Mouse (Mus musculus) thymus, postnatal 10 days (tissue): ENCODE data around the gene Fam163a.
A peak's percentile ranks its signal among the peaks of the same experiment; 100 is the strongest.

Source experiments
- DNase-seq, 2 experiments: peaks; one replicate each; pipeline ENCODE4 v3.0.0; 2021; ENCODE audit warnings: low spot score in 2 of 2

Gene Fam163a

DNA sequence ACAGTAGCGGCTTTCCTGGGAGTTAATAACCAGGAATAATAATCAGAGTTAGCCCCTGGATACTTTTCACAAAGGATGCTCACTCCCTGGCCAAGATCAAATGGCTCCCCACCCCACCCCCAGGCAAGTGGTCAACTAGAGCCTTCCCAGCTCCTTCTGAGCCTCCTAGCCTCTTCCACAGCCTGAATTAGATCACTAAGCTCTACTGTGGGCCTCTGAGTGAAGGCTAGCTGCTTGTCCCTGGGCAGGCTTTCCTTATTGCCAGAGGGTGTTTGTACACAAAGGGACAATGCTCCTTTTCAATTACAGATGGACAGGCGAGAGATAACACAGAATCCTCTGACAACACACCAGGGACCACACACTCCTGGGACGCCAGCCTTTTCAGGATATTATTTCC, 2.2 kb downstream of the Fam163a start:
- no peak for DNase-seq

DNA sequence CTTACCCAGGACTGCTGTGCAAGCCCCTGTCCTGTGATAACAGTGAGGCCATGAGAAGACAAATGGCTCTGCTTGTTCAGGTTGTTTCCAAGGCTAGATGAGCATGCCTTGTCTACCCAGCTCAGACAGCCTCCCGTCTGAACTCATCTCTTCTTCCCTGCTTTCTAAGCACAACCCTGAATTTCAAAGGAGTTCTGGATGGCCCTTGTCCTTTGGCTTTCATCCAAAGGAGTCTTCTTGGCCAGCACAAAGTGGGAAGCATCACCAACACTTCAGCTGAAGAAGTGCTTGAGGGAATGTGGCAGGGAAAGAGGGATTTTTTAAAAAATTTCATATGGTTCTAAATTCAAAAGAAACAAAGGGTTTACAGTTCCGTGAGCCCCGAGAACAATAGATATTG, 3.8 kb downstream of the Fam163a start:
- DNase-seq = no peak

DNA sequence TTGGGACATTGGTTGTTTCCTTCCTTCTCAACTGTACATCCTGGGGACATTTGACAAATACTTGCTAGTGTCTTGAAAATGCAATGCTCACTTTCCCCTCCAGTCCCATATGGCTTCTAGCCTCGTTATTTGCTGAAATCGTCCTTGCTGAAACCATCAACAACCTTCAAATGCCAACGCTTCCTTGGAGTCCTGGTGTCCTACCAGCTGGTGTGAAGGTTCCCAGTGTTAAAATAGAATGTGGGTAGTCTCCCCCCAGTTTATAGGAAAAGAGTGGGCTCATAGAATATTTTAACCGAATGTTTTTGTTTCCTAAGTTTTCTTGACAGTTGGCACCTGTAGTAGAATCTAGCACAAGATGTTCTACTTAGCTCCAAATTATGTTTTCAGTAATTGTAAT, 7.2 kb downstream of the Fam163a start:
- no peak for DNase-seq

DNA sequence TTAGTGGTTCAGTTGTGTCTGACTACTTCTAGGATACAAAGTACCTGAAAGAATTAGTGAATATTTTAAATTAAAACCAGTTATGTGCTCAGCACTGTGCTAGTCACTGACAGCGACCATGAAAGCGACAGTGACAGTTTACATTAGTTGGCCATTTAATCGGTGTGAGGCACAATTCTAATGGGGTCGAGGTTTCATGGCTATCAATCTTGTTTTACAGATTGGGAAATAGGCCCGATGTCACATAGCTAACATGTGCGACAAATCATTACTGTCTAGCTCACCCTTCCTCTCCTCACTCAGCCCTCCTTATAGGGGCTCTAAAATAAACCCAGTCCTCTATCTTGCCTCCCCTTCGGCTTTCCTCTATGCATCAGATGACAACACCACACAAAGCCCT, 11.5 kb downstream of the Fam163a start:
- no peak for DNase-seq

DNA sequence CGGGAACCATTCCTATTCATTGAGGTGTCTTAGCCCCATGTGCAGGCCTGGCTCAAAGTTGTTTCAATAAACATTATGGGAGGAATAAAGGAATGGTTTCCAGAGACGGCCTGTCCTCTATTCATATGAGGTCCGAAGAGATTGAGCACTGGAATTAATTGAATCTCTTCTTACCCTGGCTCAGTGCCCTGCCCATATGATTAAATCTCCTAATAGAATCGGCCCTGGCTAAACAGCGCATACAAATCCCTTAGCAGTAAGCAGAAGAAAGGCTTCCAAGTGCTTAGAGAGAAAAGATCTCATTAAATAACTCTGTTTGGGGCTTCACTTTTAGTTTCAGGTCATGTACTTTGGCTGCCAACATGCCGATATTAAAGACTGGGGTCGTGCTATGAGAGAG, 12.0 kb downstream of the Fam163a start:
- no peak for DNase-seq

DNA sequence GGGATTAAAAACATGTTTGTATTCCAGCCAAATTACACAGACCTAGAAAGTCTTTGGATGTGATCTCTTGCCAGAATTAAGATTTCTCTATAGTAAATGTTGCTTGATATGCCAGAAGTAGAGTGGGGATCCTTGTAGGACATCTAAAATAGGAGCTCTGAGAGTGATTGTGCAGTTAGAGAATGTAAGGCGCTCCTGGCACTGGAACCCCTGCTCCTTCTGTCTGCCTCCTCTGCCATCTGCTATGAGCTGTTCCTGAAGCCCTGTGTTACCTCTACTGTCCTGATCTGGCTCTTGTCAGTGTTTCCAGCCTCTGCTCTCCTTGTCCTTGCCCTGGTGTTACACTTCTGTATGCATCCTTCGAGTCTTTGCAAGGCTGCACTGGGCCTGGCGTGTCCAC, 18.2 kb downstream of the Fam163a start:
- no peak for DNase-seq

DNA sequence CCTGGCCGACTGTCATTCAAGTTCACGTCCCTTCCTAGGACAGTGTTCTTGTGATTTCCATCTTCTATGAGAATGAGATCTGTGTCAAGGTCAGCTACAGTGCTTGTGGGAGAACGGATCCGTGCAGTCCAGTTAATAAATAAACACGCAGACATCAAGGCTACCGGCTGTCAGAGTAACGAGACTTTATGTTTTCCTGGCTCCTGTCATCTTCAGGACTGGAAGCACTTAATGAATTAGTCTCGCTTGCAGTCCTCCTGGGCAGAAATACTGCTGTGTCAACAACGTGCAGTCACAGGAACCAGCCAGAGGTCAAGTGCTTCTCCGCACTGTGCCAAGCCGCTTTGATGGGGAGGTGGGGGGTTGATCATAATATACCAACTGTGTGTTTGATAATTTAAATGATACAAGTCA, 20.7 kb downstream of the Fam163a start:
- no peak for DNase-seq

DNA sequence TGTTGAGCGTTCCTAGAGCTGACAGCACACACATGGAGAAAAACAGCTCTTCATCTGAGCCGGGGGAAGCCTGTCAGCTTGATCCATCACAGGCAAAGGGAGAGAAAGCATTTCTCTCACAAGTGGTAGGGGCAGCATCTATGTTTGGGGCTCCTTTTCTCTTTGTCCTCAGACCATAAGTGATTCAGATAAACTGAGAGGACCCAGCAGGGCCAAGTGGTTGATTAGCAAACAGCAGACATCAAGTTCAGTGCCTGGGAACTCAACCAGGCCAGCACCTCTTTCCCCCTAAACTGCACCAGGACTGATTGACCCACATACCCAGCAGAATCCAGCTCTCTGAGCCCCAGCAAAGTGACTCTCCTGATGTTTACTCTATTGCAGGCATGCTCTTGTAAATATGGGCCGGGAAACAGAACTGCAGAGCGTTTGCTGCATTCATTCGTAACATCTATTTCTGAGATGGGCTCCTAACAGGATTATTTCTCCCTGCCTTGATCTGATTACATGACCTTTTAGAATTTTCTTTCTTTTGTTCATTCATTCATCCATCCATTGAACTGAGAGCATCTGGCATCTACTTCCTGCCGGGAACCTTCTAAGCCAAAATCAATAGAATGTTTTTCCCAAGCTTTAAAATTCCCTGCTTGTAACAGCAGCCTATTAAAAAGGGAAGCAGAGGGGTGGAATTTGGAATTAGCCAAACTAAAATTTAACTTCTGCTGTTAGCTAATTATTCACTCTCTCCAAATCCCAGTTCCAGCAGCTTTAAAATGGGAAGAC, 21.5 kb downstream of the Fam163a start:
- no peak for DNase-seq

DNA sequence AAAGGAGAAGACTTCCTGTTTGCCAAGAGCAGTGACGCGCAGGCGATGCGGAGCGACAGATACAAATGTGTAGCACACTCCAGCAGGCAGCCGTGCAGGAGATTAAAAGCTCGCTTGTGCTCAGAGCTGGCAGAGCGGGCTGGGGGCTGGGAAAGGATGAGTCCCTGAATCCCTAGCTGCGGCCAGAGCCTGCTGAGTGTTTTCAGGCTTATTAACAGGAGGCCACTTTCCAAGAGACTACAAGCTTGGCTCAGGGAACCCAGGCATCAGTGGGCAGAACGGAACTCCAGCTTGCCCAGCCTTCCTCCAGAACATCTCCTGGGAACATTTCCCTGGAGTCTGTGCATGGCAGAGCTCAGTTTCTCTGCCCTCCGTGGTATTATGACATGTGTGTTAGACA, 25.0 kb downstream of the Fam163a start:
- DNase-seq = no peak

DNA sequence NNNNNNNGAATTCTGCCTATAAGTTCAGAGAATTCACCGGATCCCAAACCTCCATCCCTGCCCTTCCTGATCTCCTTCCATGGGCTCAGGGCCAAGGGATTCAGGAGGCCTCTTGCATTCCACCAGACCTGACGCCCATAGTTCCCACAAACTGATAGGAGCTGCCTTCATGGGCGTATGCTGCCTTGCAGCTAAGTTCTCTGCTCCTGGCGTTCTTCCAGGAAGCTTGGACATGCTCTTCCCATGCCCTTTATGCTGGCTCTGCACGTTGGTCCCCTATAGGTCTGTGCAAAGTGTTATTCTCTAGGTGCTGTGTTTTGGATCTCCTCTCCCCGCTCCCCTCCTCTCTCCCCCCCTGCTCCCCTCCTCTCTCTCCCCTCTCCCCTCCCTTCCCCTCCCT, 36.1 kb downstream of the Fam163a start:
- DNase-seq = no peak

DNA sequence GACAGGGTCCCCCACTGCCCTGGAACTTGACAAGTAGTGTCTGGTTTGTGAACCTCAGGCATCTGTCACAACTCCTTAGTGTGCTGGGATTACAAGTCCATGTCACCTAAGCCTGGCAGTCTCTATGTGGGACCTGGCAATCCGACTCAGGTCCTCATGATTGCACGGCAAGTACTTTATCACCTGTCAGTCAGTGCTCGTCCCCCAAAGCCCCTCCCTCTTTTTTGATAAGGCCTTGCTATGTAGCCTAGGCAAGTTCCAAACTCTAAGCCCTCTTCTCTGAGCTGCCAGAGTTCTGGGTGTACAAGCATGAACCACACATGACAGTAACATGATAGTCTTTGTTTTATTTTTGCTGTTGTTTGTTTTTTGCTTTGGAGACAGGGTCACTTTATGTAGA, 88.1 kb downstream of the Fam163a start:
- no peak for DNase-seq

DNA sequence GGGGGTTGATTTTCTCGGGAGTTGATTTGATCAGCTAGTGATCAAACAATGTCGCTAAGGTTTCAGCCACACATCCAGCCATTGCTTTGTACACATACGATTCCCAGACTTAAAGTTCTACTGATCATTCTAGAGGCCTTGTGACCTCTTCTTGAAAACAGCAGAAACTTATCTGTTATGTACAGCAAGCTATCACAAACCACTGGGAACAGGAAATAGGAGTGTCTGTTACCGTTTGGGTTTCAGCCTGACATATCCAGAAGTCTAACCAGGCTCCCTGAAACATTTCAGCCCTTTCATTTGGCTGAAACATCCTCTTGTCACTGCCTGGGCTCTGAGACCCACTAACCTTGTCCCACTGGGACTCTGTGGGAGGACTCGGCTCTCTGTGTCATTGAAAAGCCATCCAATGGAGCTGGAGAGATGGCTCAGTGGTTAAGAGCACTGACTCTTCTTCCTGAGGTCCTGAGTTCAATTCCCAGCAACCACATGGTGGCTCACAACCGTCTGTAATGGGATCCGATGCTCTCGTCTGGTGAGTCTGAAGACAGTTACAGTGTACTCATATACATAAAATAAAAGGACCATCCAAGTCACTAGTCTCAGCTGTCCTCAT, 90.8 kb downstream of the Fam163a start:
- DNase-seq = no peak

DNA sequence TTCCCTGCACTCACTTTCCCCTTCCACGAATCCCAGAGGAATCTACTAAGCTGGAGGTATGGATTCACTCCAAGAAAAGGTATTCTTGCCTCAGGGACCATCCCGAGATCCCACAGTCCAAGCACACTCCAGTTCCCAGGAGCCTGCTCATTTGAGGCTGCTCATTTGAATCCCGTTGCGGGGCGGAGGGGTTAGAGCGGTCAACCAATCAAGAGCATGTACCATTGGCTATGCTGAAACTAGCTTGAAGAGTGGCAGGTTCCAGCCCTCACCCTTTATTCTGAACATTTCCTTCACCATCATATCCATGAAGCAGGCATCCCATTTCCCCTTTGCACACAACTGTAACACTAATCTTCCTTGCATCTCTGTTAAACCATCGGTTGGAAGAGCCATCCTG, 92.7 kb downstream of the Fam163a start:
- DNase-seq = no peak

DNA sequence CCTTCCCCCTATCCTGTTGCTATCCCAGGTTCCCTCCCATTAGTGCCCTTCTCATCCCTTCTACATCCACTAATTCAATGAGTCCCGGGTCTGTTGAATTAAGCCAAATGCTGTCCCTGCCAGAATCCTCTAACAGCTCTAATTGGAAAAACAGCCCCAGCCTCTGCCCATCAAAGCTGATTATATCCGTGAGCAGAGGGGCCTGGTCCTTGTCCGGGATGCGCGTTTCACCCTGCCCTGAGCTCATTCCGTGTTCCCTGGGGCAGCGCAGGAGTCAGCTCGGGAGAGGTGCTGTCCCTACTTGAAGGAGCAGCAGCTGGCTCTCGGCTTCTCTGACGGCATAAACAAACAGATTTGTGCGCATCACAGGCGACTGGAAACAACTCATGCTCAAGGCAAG, 93.1 kb downstream of the Fam163a start:
- DNase-seq = no peak

DNA sequence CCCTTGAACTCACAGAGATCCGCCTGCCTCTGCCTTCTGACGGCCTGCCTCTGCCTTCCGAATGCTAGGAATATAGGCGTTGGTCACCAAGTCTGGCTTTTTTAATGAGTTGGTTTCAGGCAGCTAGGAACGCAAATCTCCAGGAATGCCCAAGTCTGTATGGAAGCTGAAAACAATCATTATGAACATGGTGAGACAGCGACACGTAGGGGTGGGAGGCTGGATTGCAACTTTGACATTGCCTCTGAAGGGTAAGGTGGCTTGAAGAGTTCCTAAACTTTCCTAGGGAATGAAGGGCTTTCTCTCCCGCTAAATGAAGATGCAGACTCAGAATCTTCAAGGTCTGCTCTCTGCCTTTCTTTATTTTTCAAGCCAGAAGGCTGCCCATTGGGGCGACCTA, 93.7 kb downstream of the Fam163a start:
- DNase-seq = no peak

DNA sequence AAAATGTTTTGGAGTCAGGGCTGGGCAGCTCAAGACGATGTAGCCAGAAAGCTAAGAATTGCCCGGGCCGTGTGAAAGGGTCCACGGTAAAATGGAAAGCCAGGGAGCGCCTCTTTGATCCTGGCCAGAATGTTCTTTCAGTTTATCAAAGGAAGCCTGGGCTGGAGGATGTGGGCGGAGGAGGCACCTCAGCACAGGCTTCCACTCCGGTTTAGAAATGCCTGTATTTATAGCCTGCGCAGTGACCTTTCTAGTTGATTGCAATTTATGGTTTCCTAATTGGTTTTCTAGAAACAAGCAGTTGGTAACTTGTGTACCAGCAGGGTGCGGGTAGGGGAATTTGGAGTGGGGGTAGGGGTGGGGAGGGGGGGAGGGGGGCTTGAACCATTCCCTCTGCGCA, 96.4 kb downstream of the Fam163a start:
- no peak for DNase-seq

DNA sequence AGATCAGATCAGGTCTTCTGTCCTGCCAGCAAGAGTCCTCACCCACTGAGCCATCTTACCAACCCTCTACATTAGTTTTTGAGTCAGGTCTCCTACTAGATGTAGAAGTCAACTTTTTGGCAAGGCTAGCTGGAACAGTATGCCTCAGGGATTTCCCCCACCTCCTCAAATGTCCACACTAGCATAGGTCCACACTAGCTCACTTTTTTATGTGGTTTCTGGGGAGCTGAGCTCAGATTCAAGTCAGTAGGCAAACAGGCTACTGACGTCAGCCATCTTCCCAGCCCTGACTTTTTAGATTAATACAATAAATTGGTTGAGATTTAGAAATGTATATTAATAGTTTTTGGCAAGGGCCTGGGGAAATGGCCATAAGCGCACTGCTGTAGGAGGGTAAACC, 97.4 kb downstream of the Fam163a start:
- DNase-seq = no peak

DNA sequence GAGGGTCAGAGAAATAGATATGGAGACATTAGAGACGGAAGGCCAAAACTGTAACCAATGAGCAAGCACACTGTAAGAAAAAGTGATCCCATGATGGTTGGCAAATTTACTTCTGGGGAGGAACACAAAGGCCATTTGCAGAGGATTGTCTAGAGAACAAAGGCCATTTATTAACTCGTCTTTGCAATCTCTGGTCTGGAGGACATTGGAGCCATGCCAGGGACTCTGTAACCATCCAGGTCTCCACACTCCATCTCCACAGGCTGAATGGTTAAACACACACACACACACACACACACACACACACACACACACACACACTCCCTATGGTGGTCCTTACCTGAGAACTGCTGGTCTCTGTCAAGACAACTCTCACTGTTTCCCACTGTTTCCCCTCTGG, 99.4 kb downstream of the Fam163a start:
- no peak for DNase-seq

DNA sequence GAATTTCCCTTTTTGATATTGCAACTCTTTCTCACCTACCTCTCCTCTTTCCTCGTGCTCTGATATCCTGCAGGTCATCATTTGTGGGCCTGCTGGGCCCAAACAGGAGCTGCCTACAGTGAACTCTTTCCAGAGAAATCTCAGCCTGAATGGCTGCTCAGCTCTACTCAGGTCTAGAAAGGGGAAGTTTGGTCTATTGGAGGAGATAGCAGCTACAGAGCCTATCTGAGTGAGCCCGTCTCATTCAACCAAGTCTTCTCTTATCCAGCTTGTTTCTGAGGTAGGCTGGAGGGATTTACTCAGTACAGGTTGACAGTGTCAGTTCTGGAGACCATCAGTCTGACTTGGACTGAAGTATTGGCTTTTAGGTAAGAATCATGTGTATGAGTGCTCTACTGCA, 101.1 kb downstream of the Fam163a start:
- DNase-seq = no peak

DNA sequence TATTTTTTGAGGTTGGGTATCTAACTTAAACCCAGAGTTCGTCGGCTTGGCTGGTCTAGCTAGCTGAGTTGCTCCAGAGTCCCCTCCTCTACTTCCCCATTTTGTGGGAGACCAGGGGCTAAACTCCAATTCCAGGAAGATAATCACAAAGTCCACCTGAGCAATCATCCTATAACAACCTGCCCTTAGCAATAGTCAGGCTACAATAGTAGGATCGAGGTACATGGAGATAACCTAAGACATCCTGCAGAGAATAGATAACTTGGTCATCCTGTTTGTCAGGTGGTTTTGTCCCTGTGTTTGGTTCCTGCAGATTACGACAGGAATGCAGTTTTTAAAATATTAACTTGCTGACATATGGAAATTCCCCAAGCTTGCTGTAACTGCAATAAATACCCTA, 113.0 kb downstream of the Fam163a start:
- no peak for DNase-seq

DNA sequence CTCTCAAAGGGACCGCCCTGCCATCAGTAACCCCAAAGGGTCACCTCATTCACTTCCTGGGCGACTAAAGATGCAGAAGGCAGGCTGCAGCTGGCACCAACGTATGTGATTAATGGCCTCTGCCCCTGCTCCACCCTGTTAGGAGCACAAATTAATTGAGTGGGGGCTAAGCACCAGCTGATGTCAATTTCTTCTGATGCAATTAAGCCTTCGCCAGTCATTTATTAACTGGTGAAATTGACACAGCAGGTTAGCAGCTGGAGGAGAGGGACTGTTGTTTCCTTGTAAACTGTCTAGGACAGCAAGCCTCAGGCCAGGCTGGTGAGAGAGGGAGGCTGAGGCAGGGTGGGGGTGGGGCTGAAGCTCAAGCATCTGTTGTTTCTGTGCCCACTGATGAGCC, 114.8 kb downstream of the Fam163a start:
- DNase-seq = no peak

DNA sequence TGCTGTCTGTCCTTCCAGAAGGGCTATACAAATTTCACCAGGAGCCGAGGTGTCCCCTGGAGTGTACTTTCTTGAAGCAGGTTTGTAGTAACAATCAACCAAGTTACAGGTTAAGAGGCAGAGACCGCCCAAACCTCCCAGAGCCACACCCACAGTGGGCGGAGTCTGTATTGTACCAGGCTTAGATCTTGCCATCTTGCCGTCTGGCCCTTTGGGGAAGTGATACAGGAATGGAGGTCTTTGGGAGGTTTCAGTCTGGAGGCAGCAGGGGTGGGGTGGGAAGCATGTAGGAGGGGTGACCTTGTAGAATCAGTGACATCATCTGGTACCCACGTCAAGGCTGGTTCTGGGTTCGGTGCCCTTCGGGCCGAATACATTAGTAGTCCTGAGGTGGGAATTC, 115.3 kb downstream of the Fam163a start:
- DNase-seq = no peak

DNA sequence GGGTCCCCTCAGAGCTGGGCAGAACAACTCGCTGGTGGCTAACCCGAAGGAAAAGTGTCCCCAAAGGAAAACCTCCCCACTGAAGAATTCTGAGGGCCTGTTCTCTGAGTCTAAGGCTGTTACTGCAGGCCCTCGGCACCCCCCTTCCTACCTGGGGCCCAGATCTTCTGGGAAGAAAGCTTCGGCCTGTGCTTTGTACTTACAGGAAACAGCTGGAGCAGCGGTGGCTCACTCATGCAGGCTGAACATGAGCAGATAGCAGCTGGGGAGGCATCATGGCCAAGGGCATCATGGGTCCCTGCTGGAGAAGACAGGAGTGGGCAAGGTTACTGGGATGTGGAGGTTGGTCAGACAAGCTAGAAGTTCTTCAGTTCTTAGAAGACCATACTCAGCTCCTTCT, 117.2 kb downstream of the Fam163a start:
- DNase-seq = peak; percentile 28 to 35

DNA sequence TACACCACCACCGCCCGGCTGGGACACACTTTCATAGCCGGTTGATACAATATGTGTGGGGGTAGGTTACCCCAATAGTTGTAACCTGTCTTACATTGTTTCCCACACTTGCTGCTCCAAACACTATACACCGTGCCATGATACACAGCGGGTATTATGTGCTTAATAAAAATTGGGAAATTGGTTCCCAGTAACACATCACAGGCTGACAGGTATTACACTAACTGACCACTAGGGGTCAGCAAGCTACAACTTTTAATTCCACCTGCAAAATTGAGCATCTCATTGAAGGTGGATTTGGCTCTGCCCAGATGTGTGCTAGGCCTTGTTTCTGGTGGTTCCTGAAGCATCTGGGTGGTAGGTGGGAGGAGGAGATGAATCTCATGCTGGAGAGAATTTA, 119.1 kb downstream of the Fam163a start:
- peak in 1 of 2 experiments; percentile 50 for DNase-seq
